Mouse (Mus musculus) MEL (cell line): Measurements from ENCODE around the gene Get4. TPM values are rescaled to one million over a fixed set of nuclear protein-coding genes. Genes with fewer than 3 reads are reported as not detected.

ENCODE experiments used
- DNase-seq: peaks from one replicate; pipeline ENCODE4 v3.0.0; 2011; ENCODE audit warnings: low read depth, low spot score
- H3K27ac ChIP-seq: 2 replicates; pipeline ENCODE4 v1.5.1; 2012; ENCODE audit warnings: low read depth, mild to moderate bottlenecking, control low read depth, low read length, moderate library complexity; ENCODE audit not compliant: control insufficient read depth
- H3K27me3 ChIP-seq, 2 experiments: fragments of 150-350 bp in 1 of 2; sonication (generic) in 1 of 2; 2 replicates each; pipeline ENCODE4 v1.6.1; 2012; ENCODE audit warnings: low read length in 2 of 2, mild to moderate bottlenecking in 2 of 2, improper control_type of control experiment in 1 of 2, moderate library complexity in 1 of 2; ENCODE audit not compliant: insufficient read depth in 2 of 2, control insufficient read depth in 1 of 2
- H3K36me3 ChIP-seq, 2 experiments: 2 replicates each; pipeline ENCODE4 v1.6.1; 2012 to 2014; ENCODE audit warnings: low read length in 2 of 2, improper control_type of control experiment in 1 of 2, inconsistent platforms in 1 of 2, mild to moderate bottlenecking in 1 of 2; ENCODE audit not compliant: insufficient read depth in 2 of 2, control insufficient read depth in 1 of 2
- H3K4me1 ChIP-seq, 2 experiments: fragments of 150-350 bp in 1 of 2; sonication (generic) in 1 of 2; 2 replicates each; pipeline ENCODE4 v1.6.1; 2012; ENCODE audit warnings: low read length in 2 of 2, improper control_type of control experiment in 1 of 2, mild to moderate bottlenecking in 1 of 2; ENCODE audit not compliant: insufficient read depth in 2 of 2, control insufficient read depth in 1 of 2
- H3K4me3 ChIP-seq, 2 experiments: fragments of 150-350 bp in 1 of 2; sonication (generic) in 1 of 2; 2 replicates each; pipeline ENCODE4 v1.5.1; 2012; ENCODE audit warnings: low read depth in 2 of 2, low read length in 2 of 2, mild to moderate bottlenecking in 2 of 2, moderate library complexity in 2 of 2, control low read depth in 1 of 2, improper control_type of control experiment in 1 of 2; ENCODE audit not compliant: control insufficient read depth in 1 of 2, insufficient read depth in 1 of 2
- H3K79me2 ChIP-seq: 2 replicates; pipeline ENCODE4 v1.6.1; 2012; ENCODE audit warnings: mild to moderate bottlenecking, low read length, moderate library complexity; ENCODE audit not compliant: control insufficient read depth, poor library complexity, insufficient read depth
- H3K9ac ChIP-seq: 2 replicates; pipeline ENCODE4 v1.6.1; 2012; ENCODE audit warnings: low read depth, mild to moderate bottlenecking, control low read depth, low read length, moderate library complexity; ENCODE audit not compliant: control insufficient read depth, poor library complexity, severe bottlenecking
- H3K9me3 ChIP-seq: fragments of 150-350 bp; sonication (generic); replicated peaks from 2 replicates; pipeline ENCODE4 v1.6.1; 2012; ENCODE audit warnings: mild to moderate bottlenecking, low read length, improper control_type of control experiment, moderate library complexity; ENCODE audit not compliant: insufficient read depth
- CHD1 ChIP-seq: IDR thresholded peaks from 2 replicates; pipeline ENCODE4 v1.6.1; 2012; ENCODE audit warnings: low read depth, mild to moderate bottlenecking, inconsistent platforms, low read length, improper control_type of control experiment
- CHD2 ChIP-seq: IDR thresholded peaks from 2 replicates; pipeline ENCODE4 v1.6.1; 2011; ENCODE audit warnings: low read length, improper control_type of control experiment
- JUND ChIP-seq: IDR thresholded peaks from 2 replicates; pipeline ENCODE4 v1.6.1; 2011; ENCODE audit warnings: low read depth, mild to moderate bottlenecking, improper control_type of control experiment, low read length
- MAFK ChIP-seq: IDR thresholded peaks from 2 replicates; pipeline ENCODE4 v1.6.1; 2011; ENCODE audit warnings: low read depth, mild to moderate bottlenecking, low read length, improper control_type of control experiment, borderline replicate concordance
- NRF1 ChIP-seq: IDR thresholded peaks from 2 replicates; pipeline ENCODE4 v1.6.1; 2014; ENCODE audit warnings: low read depth, mild to moderate bottlenecking, inconsistent platforms, low read length, improper control_type of control experiment, moderate library complexity; ENCODE audit not compliant: poor library complexity, insufficient read depth, severe bottlenecking
- POLR2A ChIP-seq, 2 experiments: IDR thresholded peaks; 2 replicates each; pipeline ENCODE4 v1.6.1; 2011 to 2012; ENCODE audit warnings: low read length in 2 of 2, mild to moderate bottlenecking in 2 of 2, control low read depth in 1 of 2, improper control_type of control experiment in 1 of 2, low read depth in 1 of 2, moderate library complexity in 1 of 2; ENCODE audit not compliant: control insufficient read depth in 1 of 2, insufficient read depth in 1 of 2, poor library complexity in 1 of 2
- POLR2AphosphoS5 ChIP-seq: IDR thresholded peaks from 2 replicates; pipeline ENCODE4 v1.6.1; 2012; ENCODE audit warnings: low read depth, borderline replicate concordance, mild to moderate bottlenecking, inconsistent platforms, low read length, moderate library complexity, mixed read lengths
- RAD21 ChIP-seq: IDR thresholded peaks from 2 replicates; pipeline ENCODE4 v1.6.1; 2011; ENCODE audit warnings: mild to moderate bottlenecking, low read depth, low read length, improper control_type of control experiment
- USF1 ChIP-seq: IDR thresholded peaks from 2 replicates; pipeline ENCODE4 v1.6.1; 2014; ENCODE audit warnings: low read depth, mild to moderate bottlenecking, inconsistent platforms, low read length, improper control_type of control experiment, moderate library complexity
- ZKSCAN1 ChIP-seq: IDR thresholded peaks from 2 replicates; pipeline ENCODE4 v1.6.1; 2012; ENCODE audit warnings: low read depth, mild to moderate bottlenecking, inconsistent platforms, low read length, improper control_type of control experiment, moderate library complexity
- ZMIZ1 ChIP-seq: IDR thresholded peaks from 2 replicates; pipeline ENCODE4 v1.6.1; 2012; ENCODE audit warnings: low read depth, mild to moderate bottlenecking, inconsistent platforms, low read length, improper control_type of control experiment, moderate library complexity
- polyA plus RNA-seq, 2 experiments: library from polyadenylated mRNA; stranded (reverse) in 1 of 2; unstranded in 1 of 2; fragments of >175 nt in 1 of 2; fragments of >200 nt in 1 of 2; gene quantifications; 2 replicates each; pipeline versions ENCODE4 v1.2.1 to v1.2.4; 2012; ENCODE audit warnings: low replicate concordance in 2 of 2, low read depth in 1 of 2; ENCODE audit not compliant: insufficient read length in 2 of 2, insufficient read depth in 1 of 2, missing spikeins in 1 of 2
- total RNA-seq: library from RNA; depleted of rRNA; stranded (reverse); fragments of 300-350 nt; gene quantifications from 2 replicates; pipeline ENCODE4 v1.2.3, GENCODE M21; 2012

The Get4 gene
- total and polyA plus RNA-seq, 3 experiments = 117 to 180 TPM; not detected in 1

DNA sequence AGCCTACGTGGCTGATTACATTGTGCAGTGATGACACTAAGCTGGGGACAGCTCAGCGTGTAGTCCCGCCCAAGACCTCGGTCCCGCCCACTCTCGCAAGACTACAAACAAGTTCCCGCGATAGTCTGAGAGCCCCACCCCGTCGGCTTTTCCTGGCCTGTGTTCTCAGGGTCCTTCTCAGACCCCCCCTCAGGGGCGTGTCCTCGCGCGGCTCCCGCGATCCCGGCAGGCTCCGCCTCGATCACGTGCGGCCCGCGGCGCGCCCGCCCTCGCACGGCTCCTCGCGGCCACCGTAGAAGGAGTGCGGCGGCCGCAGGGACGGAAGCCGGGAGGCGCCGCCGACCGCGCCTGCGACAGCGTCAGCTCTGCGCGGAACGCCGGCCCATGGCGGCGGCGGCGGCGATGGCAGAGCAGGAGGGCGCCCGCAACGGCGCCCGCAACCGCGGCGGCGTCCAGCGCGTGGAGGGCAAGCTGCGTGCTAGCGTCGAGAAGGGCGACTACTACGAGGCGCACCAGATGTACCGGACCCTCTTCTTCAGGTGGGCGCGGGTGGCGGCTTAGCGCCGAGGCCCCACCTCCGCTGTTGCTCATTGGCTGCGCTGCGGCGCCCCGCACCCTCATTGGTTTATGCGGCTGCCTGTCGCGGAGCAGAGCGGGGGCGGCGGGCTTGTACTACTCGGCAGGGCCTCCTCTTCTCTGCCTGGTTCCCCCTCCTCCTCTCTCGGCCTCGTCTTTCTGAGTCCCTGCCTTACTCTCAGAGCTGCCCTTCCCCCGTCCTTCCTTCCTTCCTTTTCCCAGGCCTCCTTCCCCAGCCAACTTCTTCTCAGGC lies at the start of gene Get4 (continued):
- TF ChIP-seq POLR2AphosphoS5 (no peak), MAFK (no peak), NRF1 (0 out of 2 replicates have a peak, but pooled peaks have one; percentile 36), POLR2A (IDR thresholded peaks at IDR 0.05; ENCODE audit: control insufficient read depth in 1 of 2, insufficient read depth in 1 of 2, low read depth in 1 of 2, low read length in 2 of 2, poor library complexity in 1 of 2) (peak; percentile 80 to 83)
- TF ChIP-seq, all 39 proteins: peak for 20

DNA sequence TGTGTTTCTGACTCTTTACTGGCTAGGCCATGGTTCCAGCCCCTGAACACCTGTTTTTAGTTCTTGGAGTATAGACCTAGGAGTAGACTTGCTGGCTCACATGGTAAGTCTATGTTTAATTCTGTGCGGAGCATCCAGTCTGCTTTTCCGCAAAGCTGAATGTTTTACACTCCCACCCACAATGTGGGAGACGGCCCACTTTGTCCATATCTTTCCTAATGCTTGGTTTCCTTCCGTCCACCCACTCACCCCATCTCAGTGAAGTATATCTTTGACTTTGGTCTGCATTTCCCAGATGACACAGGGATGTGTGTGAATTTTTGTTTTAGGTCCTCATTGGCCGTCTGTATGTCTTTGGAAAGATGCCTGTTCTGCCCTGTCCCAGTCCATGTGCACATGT lies 48.8 kb upstream of the Get4 start:
- H3K27me3 ChIP-seq = no peaks in the 10 kb centered on the region
- H3K4me3 ChIP-seq = no peak overlapping the region
- no peak overlapping the region for H3K27ac ChIP-seq
- H3K36me3 ChIP-seq = peaks cover 6 to 33% of the 10 kb centered on the region in 2 experiments
- no peak for DNase-seq
- H3K9ac ChIP-seq = peak overlapping the region; percentile 11
- H3K79me2 ChIP-seq = peaks cover 78% of the 10 kb centered on the region
- peaks cover 13 to 23% of the 10 kb centered on the region in 2 experiments for H3K4me1 ChIP-seq
- no peaks in the 10 kb centered on the region for H3K9me3 ChIP-seq
- no peak for TF ChIP-seq JUND
- no peak for TF ChIP-seq USF1
- no peak for TF ChIP-seq CHD1

DNA sequence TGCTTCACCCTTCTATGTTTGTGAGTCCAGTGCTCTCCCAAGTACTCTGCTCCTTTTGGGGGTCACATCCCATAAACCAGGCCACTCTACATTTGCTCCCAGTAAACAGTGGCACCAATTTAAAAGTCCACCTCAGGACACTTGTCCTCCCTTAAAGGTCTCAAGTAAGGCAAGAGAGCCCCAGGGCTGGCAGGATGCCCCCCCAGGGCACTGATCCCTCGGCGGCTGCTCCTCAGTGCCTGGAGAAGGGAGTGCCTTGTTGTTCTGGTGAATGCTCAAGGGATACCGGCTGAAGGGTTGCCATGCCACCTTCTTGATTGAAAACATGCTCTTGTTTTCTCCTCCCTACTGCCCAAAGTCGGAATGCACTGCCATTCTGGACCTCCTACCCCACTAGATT lies 46.0 kb upstream of the Get4 start:
- no peak for DNase-seq
- H3K4me1 ChIP-seq = peaks cover 3 to 12% of the 10 kb centered on the region in 2 experiments; a peak in 2 of 4 replicates
- no peaks in the 10 kb centered on the region for H3K27me3 ChIP-seq
- no peak overlapping the region for H3K9ac ChIP-seq
- peaks cover 93% of the 10 kb centered on the region for H3K79me2 ChIP-seq
- H3K27ac ChIP-seq = no peak overlapping the region
- no peaks in the 10 kb centered on the region for H3K9me3 ChIP-seq
- TF ChIP-seq POLR2A (IDR thresholded peaks at IDR 0.05; ENCODE audit: control insufficient read depth in 1 of 2, insufficient read depth in 1 of 2, low read depth in 1 of 2, low read length in 2 of 2, poor library complexity in 1 of 2) = no peak
- TF ChIP-seq CHD2 = no peak
- TF ChIP-seq CHD1 = no peak
- no peak for TF ChIP-seq ZKSCAN1
- TF ChIP-seq ZMIZ1 = no peak
- TF ChIP-seq RAD21 = no peak
- TF ChIP-seq, all 39 proteins: peak for 0
- no peak overlapping the region for H3K4me3 ChIP-seq
- peaks cover 13 to 22% of the 10 kb centered on the region in 2 experiments for H3K36me3 ChIP-seq
